In genomic region chr3:103384486-103384885, GRCm38 (mm10) we compare ENCODE assay signal across 21 mouse cellular contexts.
DNase-seq lines count a peak whose midpoint lies in the region; ATAC-seq lines count a peak whose summit lies in the region.
"Had no signal": no experiment of that assay in that cellular context is flagged by ENCODE, and none has a peak within 500 bp of the region (broad histone marks: within the 10 kb centered on the region; RNA-seq: fewer than 3 reads in every experiment).

No protein-coding gene starts in this region.

- H3K4me2 ChIP-seq in liver, embryonic 11.5 days = peak overlapping the region; percentile 19
- H3K4me2 ChIP-seq: embryonic facial prominence, embryonic 13.5 days; forebrain, embryonic 15.5 days; hindbrain, embryonic 14.5 days; limb, embryonic 13.5 days; midbrain, embryonic 15.5 days had no signal

- WGBS in liver, embryonic 11.5 days = 83% methylated on average over 7 of the region's 7 CpGs

- H3K27ac ChIP-seq in liver, embryonic 11.5 days (ENCODE audit: low read depth, low read length) = peak overlapping the region; percentile 54
- H3K27ac ChIP-seq: embryonic facial prominence, embryonic 13.5 days; forebrain, embryonic 10.5 days; forebrain, embryonic 15.5 days; hindbrain, embryonic 14.5 days; limb, embryonic 13.5 days; macrophage; midbrain, embryonic 15.5 days had no signal

- H3K4me3 ChIP-seq in liver, embryonic 11.5 days (ENCODE audit: low read depth, low read length) = no peak overlapping the region
- H3K4me3 ChIP-seq: embryonic facial prominence, embryonic 13.5 days; forebrain, embryonic 10.5 days; forebrain, embryonic 15.5 days; limb, embryonic 13.5 days; midbrain, embryonic 15.5 days had no signal

- H3K9ac ChIP-seq in liver, embryonic 11.5 days (ENCODE audit: low read depth, low read length) = peak overlapping the region; percentile 28; the same call in 1 of the 2 replicates
- H3K9ac ChIP-seq: embryonic facial prominence, embryonic 13.5 days; forebrain, embryonic 15.5 days; hindbrain, embryonic 14.5 days; limb, embryonic 13.5 days; midbrain, embryonic 15.5 days had no signal

- no peak for ATAC-seq in liver, embryonic 11.5 days (replicated peaks; ENCODE audit: low FRiP score)
- peak; percentile 0 for ATAC-seq in CD4-positive, CD25-positive, alpha-beta regulatory T cell, adult 4 months
- ATAC-seq in activated CD4-positive, CD25-positive, alpha-beta regulatory T cell, adult 4 months = peak; percentile 3
- no peak for ATAC-seq in frontal cortex, adult (ENCODE audit: low TSS enrichment)
- ATAC-seq: forebrain, embryonic 15.5 days; midbrain, embryonic 15.5 days had no signal

- no peaks in the 10 kb centered on the region for H3K36me3 ChIP-seq in liver, embryonic 11.5 days (ENCODE audit: control insufficient read depth, insufficient read depth, low read length)
- H3K36me3 ChIP-seq: embryonic facial prominence, embryonic 13.5 days; forebrain, embryonic 10.5 days; forebrain, embryonic 15.5 days; limb, embryonic 13.5 days; midbrain, embryonic 15.5 days had no signal

- no peaks in the 10 kb centered on the region; the same call in 1 of the 2 replicates for H3K9me3 ChIP-seq in liver, embryonic 11.5 days (ENCODE audit: control insufficient read depth, low read length)
- H3K9me3 ChIP-seq: forebrain, embryonic 15.5 days; limb, embryonic 13.5 days; midbrain, embryonic 15.5 days had no signal

- H3K27me3 ChIP-seq in liver, embryonic 11.5 days (replicated peaks; ENCODE audit: control insufficient read depth, insufficient read depth, low read length) = no peaks in the 10 kb centered on the region
- H3K27me3 ChIP-seq: embryonic facial prominence, embryonic 13.5 days; forebrain, embryonic 15.5 days; limb, embryonic 13.5 days; midbrain, embryonic 15.5 days had no signal

- H3K4me1 ChIP-seq in liver, embryonic 11.5 days (replicated peaks; ENCODE audit: control insufficient read depth, insufficient read depth, low read length) = peaks cover 11% of the 10 kb centered on the region
- H3K4me1 ChIP-seq: embryonic facial prominence, embryonic 13.5 days; midbrain, embryonic 15.5 days had no signal

- DNase-seq in liver, embryonic 11.5 days (ENCODE audit: low spot score) = no peak
- no peak for DNase-seq in liver
- DNase-seq in thymus, postnatal 10 days (ENCODE audit: low spot score in 2 of 2) = peak; percentile 38 to 50
- no peak for DNase-seq in layer of hippocampus, adult 18-20 months (ENCODE audit: low spot score in 2 of 2)
- no peak for DNase-seq in frontal cortex, postnatal 36 days (ENCODE audit: low spot score in 2 of 2)
- DNase-seq: adrenal gland, adult 8-10 months; cerebellum, adult 11-12 months; cerebellum, adult 9-11 months; kidney, adult 11 months; kidney, postnatal 14 days; spleen, adult 18-20 months had no signal

Comparison
In these comparisons a context has a peak if more than half of its experiments do, and no peak if none do; other contexts are left out.
1. ATAC-seq: peak in CD4-positive, CD25-positive, alpha-beta regulatory T cell, adult 4 months (single experiment) and activated CD4-positive, CD25-positive, alpha-beta regulatory T cell, adult 4 months (single experiment); none in liver, embryonic 11.5 days (single experiment) and frontal cortex, adult (single experiment).
2. DNase-seq: peak in thymus, postnatal 10 days (2 of 2); none in liver, embryonic 11.5 days (single experiment), liver (single experiment), layer of hippocampus, adult 18-20 months (0 of 2) and frontal cortex, postnatal 36 days (0 of 2).